Mouse (Mus musculus) midbrain, embryonic 14.5 days (tissue): ENCODE measurements around the gene Plbd2. TPM values are rescaled to one million over a fixed set of nuclear protein-coding genes. Genes with fewer than 3 reads are reported as not detected.

ENCODE experiments used
- ATAC-seq: fragments of 200-750 bp; cut with Nextera tagmentation; 2 replicates; pipeline ENCODE4 v1.8.0; 2017; ENCODE audit warnings: moderate number of reproducible peaks, moderate library complexity; ENCODE audit not compliant: low FRiP score, low TSS enrichment
- DNase-seq: peaks from one replicate; pipeline ENCODE4 v3.0.0-alpha.2; 2015
- H3K27ac ChIP-seq: fragments of 300-500 bp; sonication (generic); replicated peaks from 2 replicates; pipeline ENCODE4 v1.5.1; 2014; ENCODE audit warnings: mild to moderate bottlenecking, low read depth, low read length, moderate library complexity
- H3K27me3 ChIP-seq: fragments of 300-500 bp; sonication (generic); 2 replicates; pipeline ENCODE4 v1.6.1; 2014; ENCODE audit warnings: low read length, control low read depth, mixed read lengths; ENCODE audit not compliant: control insufficient read depth, insufficient read depth
- H3K36me3 ChIP-seq: fragments of 300-500 bp; sonication (generic); 2 replicates; pipeline ENCODE4 v1.6.1; 2014; ENCODE audit warnings: low read length, control low read depth; ENCODE audit not compliant: control insufficient read depth, insufficient read depth
- H3K4me1 ChIP-seq: fragments of 300-500 bp; sonication (generic); 2 replicates; pipeline ENCODE4 v1.6.1; 2014; ENCODE audit warnings: mild to moderate bottlenecking, antibody characterized with exemption, low read length, control low read depth; ENCODE audit not compliant: control insufficient read depth, insufficient read depth
- H3K4me2 ChIP-seq: fragments of 300-500 bp; sonication (generic); 2 replicates; pipeline ENCODE4 v1.6.1; 2014; ENCODE audit warnings: mild to moderate bottlenecking, low read length, moderate library complexity
- H3K4me3 ChIP-seq: fragments of 300-500 bp; sonication (generic); replicated peaks from 2 replicates; pipeline ENCODE4 v1.5.1; 2014; ENCODE audit warnings: low read depth, low read length
- H3K9ac ChIP-seq: fragments of 300-500 bp; sonication (generic); replicated peaks from 2 replicates; pipeline ENCODE4 v1.6.1; 2014; ENCODE audit warnings: mild to moderate bottlenecking, low read length, moderate library complexity
- H3K9me3 ChIP-seq: fragments of 300-500 bp; sonication (generic); 2 replicates; pipeline ENCODE4 v1.6.1; 2016; ENCODE audit warnings: low read length, control low read depth, mixed read lengths; ENCODE audit not compliant: control insufficient read depth
- WGBS: fragments of 180-500 bp; shearing (Covaris S2); extraction: QIAGEN DNeasy Blood & Tissue Kit; methylation state at CpG from one replicate; pipeline ENCODE4 v1.1.7; 2014; 5-methylcytosine and 5-hydroxymethylcytosine counted together
- polyA plus RNA-seq: library from polyadenylated mRNA; unstranded; fragments of >200 nt; fragmentation: Nextera tagmentation; extraction: Ambion mirVana; gene quantifications from 2 replicates; pipeline ENCODE4 v1.2.1, GENCODE M21; 2014

Gene Plbd2
- polyA plus RNA-seq, 1 experiment from 2014 or later: 26.1 TPM

DNA sequence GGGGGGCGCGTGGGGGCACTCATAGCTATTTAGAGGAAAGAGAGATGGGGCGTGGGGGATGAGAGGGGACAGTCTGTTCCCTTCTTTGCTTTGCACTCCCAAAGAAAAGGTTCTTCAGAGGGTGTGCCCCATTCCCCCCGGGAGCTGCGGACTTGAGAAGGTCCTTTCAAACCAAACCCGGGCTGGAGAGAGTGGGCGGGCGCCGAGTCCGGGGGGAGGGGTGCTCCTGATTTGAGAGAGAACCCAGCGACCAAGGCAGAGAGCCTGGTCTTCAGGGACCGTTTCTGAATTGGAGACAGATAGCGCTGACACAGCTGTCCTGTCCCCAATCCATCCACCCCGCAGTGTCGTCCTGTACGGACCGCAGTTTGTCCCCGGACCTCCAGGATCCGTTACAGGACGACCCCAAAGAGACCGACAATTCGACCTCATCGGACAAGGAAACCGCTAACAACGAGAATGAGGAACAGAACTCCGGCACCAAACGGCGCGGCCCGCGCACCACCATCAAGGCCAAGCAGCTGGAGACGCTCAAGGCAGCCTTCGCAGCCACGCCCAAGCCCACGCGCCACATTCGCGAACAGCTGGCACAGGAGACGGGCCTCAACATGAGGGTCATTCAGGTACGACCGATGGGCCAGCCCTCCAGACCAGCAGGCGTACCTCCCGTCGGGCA, 68.3 kb downstream of the Plbd2 start:
- H3K9ac ChIP-seq: peak overlapping the region; percentile 92
- H3K4me2 ChIP-seq: peak overlapping the region; percentile 72
- peaks cover 17% of the 10 kb centered on the region; the same call in 1 of the 2 replicates for H3K4me1 ChIP-seq
- peak overlapping the region; percentile 44 for H3K4me3 ChIP-seq
- under 1% methylated on average over 44 of the region's 44 CpGs for WGBS
- H3K36me3 ChIP-seq: peaks cover 22% of the 10 kb centered on the region
- no peaks in the 10 kb centered on the region for H3K9me3 ChIP-seq
- no peak for ATAC-seq
- H3K27ac ChIP-seq: peak overlapping the region; percentile 97
- DNase-seq: peak; percentile 62
- H3K27me3 ChIP-seq: peaks cover 65% of the 10 kb centered on the region

- peaks cover 17% of the 10 kb centered on the region for H3K36me3 ChIP-seq
- H3K27ac ChIP-seq: peak overlapping the region; percentile 97
- no peak for ATAC-seq
- WGBS: 2% methylated on average over 21 of the region's 21 CpGs
- peaks cover 65% of the 10 kb centered on the region for H3K27me3 ChIP-seq
- peak; percentile 52 for DNase-seq
- 0 out of 2 replicates have a peak, but pooled peaks cover 9% of the 10 kb centered on the region for H3K4me1 ChIP-seq
- H3K4me3 ChIP-seq: peak overlapping the region; percentile 44
- H3K9ac ChIP-seq: peak overlapping the region; percentile 92
- no peaks in the 10 kb centered on the region for H3K9me3 ChIP-seq
- peak overlapping the region; percentile 72 for H3K4me2 ChIP-seq
These were observed 69.1 kb downstream of the Plbd2 start for GRCm38 (mm10) chr5:120434231-120434735.

Other genes starting within 250 kb of the Plbd2 start
- gene Lhx5, start 71.9 kb downstream of the Plbd2 start, polyA plus RNA-seq: 34.1 and 44.9 TPM in 2 replicates
- gene Sdsl, start 30.8 kb downstream of the Plbd2 start, polyA plus RNA-seq: 6.0 TPM in 2 replicates
- gene Sds, start 27.1 kb downstream of the Plbd2 start, polyA plus RNA-seq: 0.55 TPM in 1 of 2 replicates, not detected in the other
- 0.85 and 1.5 TPM in 2 replicates for gene Slc8b1, start 7.5 kb upstream of the Plbd2 start, polyA plus RNA-seq
- 10.4 and 12.2 TPM in 2 replicates for gene Tpcn1, start 85.0 kb upstream of the Plbd2 start, polyA plus RNA-seq
- gene Iqcd, start 85.4 kb upstream of the Plbd2 start, polyA plus RNA-seq: 1.4 and 1.7 TPM in 2 replicates
- 20.6 and 25.5 TPM in 2 replicates for gene Rita1, start 109.0 kb upstream of the Plbd2 start, polyA plus RNA-seq
- 29.4 and 31.9 TPM in 2 replicates for gene Ddx54, start 109.1 kb upstream of the Plbd2 start, polyA plus RNA-seq
- gene Cfap73, start 130.6 kb upstream of the Plbd2 start, polyA plus RNA-seq: 0.32 TPM in 1 of 2 replicates, not detected in the other
- gene Rasal1, start 145.2 kb upstream of the Plbd2 start, polyA plus RNA-seq: 0.84 and 1.3 TPM in 2 replicates
- 50.0 and 61.4 TPM in 2 replicates for gene Dtx1, start 208.3 kb upstream of the Plbd2 start, polyA plus RNA-seq
- gene Oas2, start 246.2 kb upstream of the Plbd2 start, polyA plus RNA-seq: 0.43 TPM in 1 of 2 replicates, not detected in the other